Mouse (Mus musculus) gastrocnemius, adult 2 months (tissue): ENCODE results near the gene Tatdn2. TPM values are rescaled to one million over a fixed set of nuclear protein-coding genes. Genes with fewer than 3 reads are reported as not detected.
"Not testable (repeated sequence)": the region's sequence is repeated elsewhere in the genome, so short reads cannot be mapped to it uniquely, and the experiment has no call there.

Source experiments
- DNase-seq: peaks from one replicate; pipeline ENCODE4 v3.0.0; 2022
- H3K27ac ChIP-seq: fragments of 200-600 bp; 2 replicates; pipeline ENCODE4 v1.8.1; 2022; ENCODE audit warnings: mild to moderate bottlenecking
- H3K4me3 ChIP-seq: fragments of 200-600 bp; 2 replicates; pipeline ENCODE4 v1.8.1; 2022; ENCODE audit warnings: mild to moderate bottlenecking, moderate library complexity
- CTCF ChIP-seq: fragments of 200-600 bp; IDR thresholded peaks from 2 replicates; pipeline ENCODE4 v1.8.1; 2022; ENCODE audit warnings: antibody characterized with exemption, mild to moderate bottlenecking, moderate library complexity
- intact Hi-C: fragments of 180-260 bp; cut with DNase I; formaldehyde crosslinking; loops from one replicate; pipeline ENCODE4 v1.15.1; 2025
- total RNA-seq, 2 experiments: library from RNA; stranded (reverse); gene quantifications; 2 replicates each; pipeline ENCODE4 v1.2.3; 2021

The Tatdn2 gene
- total RNA-seq, 2 experiments from 2014 or later = 36.4 to 41.1 TPM

GRCm38 (mm10) chr6:113695203-113695602 is 1.6 kb upstream of the Tatdn2 start:
- Histone ChIP-seq H3K27ac (no peak overlapping the region), H3K4me3 (no peak overlapping the region)
- intact Hi-C loops = loop anchor here (5.0 to 10.0 kb wide), 2 partner anchors 58 to 160 kb away; partner anchors contain the start of genes Emc3, Fancd2 and Irak2
- TF ChIP-seq CTCF = no peak
- DNase-seq = no peak

GRCm38 (mm10) chr6:113695766-113696355 is 989 bp upstream of the Tatdn2 start:
- TF ChIP-seq CTCF = no peak
- Histone ChIP-seq H3K27ac (peak overlapping the region; percentile 95), H3K4me3 (peak overlapping the region; percentile 96)
- intact Hi-C loops = loop anchor here (5.0 to 10.0 kb wide), 2 partner anchors 59 to 161 kb away; partner anchors contain the start of genes Emc3, Fancd2 and Irak2
- no peak for DNase-seq

DNA sequence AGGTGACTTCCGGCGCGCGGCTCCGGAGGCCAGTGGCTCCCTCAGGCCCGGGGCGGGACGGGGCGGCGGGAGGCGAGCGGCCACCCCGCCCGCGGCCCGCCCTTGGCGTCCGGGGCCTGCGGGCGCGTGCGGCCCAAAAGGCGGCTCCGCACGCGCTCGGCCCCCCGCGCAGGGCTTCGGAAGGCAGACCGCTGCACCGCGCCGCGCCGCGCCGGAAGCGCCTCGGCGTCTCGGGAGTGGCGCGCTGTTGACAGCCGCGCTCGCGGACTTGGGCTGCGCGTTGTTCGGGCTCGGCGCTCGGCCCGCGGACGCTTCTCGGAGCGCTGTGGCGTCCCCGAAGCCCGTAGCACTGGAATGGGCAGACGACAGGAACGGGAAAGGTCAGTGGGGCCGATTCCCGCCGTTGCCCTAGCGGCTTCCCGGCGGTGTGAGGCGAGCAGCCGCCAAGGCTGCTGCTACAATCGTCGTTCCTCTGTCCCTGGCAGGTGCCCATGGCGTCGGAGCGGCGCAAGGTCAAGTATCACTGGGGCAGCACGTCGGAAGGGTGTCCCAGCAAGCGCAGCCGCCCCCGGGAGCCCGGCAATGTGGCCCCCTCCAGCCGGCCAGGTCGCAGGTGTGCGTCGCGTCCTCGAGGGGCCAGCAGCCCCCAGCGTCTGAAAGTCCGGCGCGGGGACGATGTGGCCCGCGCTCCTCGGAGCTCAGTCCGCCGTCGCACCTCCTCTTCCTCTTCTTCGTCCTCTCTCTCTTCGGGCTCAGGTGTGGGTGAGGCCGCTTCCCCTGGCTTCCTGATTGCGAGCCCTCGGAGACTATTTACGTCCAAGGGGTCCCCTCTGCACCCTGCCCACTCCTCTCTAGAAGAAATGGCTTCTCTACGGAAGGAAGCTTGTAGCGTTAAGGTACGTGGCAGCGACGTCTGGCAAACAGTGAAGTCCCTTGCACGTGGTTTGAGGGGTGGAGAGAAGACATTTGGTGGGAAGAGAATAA is 664 bp downstream of the Tatdn2 start:
- TF ChIP-seq CTCF = no peak
- intact Hi-C loops = loop anchor here (5.0 to 10.0 kb wide), 2 partner anchors 60 to 163 kb away; partner anchors contain the start of genes Emc3, Fancd2 and Irak2
- peak overlapping the region; percentile 95 for H3K27ac ChIP-seq
- no peak for DNase-seq
- peak overlapping the region; percentile 96 for H3K4me3 ChIP-seq

DNA sequence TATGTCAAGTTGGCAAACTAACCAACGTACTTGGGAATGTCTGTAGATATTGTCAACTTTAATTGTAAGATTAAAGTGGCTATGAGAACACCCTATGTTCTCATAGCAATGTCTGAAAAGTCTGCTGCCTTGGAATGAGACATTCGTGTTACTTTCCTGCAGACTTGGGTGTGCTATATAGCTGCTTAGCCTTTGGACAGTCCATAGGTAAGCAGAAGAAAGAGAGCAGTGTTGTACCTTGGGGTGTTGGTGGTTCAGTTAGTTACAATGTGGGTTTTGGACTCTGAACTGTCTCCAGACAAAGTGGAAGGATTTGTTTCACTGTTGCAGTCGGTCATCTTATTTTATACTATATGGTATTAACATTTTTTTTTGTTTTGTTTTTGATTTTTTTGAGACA is 15.9 kb downstream of the Tatdn2 start:
- intact Hi-C loops = no loop called here
- DNase-seq = no peak
- Histone ChIP-seq H3K27ac (no peak overlapping the region), H3K4me3 (no peak overlapping the region)
- no peak for TF ChIP-seq CTCF

DNA sequence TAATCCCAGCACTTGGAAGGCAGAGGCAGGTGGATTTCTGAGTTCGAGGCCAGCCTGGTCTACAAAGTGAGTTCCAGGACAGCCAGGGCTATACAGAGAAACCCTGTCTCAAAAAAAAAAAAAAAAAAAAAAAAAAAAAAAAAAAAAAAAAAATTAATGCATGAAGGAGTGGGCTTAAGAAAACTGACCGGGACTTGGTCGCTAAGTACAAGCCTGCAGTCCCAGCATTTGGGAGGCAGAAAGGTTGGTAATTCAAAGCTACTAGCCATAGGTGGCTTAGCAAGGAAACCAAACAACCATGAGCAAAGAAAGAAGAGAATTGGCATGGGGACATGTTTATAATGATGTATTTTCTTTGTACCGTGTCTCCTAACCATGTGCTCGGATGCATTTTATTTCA is 16.5 kb downstream of the Tatdn2 start:
- intact Hi-C loops, H3K4me3 ChIP-seq, DNase-seq, H3K27ac ChIP-seq: not testable (repeated sequence)

DNA sequence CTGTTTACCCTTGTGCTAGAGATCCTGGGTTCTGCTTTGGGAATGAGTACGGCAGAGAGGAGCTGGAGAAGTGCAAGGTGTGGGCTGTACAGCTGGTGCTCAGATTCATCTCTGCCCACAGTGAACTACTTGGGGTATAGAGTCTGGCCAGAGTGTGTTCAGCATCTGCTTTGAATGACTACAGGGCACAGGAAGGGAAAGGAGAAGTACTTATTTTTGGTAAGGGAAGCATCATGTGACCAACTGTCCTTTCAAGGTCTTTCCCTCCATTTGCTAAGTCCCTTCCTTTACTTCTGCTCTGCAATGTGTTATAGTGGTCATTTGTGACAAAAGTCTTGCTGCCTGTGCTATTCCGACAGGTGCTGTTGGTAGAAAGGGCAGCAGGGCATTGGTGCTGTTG is 17.4 kb downstream of the Tatdn2 start:
- intact Hi-C loops = no loop called here
- Histone ChIP-seq H3K27ac (no peak overlapping the region), H3K4me3 (no peak overlapping the region)
- no peak for TF ChIP-seq CTCF
- DNase-seq = no peak

GRCm38 (mm10) chr6:113714797-113715196 is 17.9 kb downstream of the Tatdn2 start:
- no peak for TF ChIP-seq CTCF
- Histone ChIP-seq H3K27ac (no peak overlapping the region), H3K4me3 (no peak overlapping the region)
- intact Hi-C loops = no loop called here
- DNase-seq = no peak

GRCm38 (mm10) chr6:113717541-113717940 is 20.7 kb downstream of the Tatdn2 start:
- no peak overlapping the region for H3K4me3 ChIP-seq
- no peak for TF ChIP-seq CTCF
- intact Hi-C loops = no loop called here
- no peak for DNase-seq
- no peak overlapping the region for H3K27ac ChIP-seq

DNA sequence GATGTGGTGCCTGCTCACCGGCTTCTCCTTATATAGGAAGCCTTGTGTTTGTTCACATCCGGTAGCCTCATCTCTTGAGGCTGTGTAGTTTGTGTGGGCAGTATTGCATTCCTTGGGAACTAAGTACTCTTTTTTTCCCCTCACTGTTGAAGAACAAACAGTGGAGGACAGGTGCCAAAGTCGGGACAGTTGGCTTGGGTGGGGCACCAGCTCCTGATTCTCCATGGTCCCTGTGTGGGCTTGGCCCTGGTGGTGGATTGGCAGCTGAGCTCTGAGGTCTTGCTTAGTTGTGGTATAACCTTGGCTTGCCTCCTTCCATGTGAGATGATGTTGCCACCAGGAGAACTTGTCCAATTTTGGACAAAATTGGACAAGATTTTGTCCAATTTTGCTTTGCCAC is 23.0 kb downstream of the Tatdn2 start, which contains the start of gene Ghrl:
Gene Ghrl (minus strand): TSS at position 3 of the 400 bp plus-strand sequence.
- intact Hi-C loops = no loop called here

GRCm38 (mm10) chr6:113721061-113721460 is 24.2 kb downstream of the Tatdn2 start:
- no peak overlapping the region for H3K27ac ChIP-seq
- no peak for TF ChIP-seq CTCF
- intact Hi-C loops = no loop called here
- DNase-seq = no peak
- H3K4me3 ChIP-seq = no peak overlapping the region

More for the DNA sequence above, 23.0 kb downstream of the Tatdn2 start, which contains the start of gene Ghrl:
- no peak for TF ChIP-seq CTCF
- Histone ChIP-seq H3K27ac (no peak within 1 kb of the TSS), H3K4me3 (no peak within 1 kb of the TSS)
- DNase-seq = no peak

DNA sequence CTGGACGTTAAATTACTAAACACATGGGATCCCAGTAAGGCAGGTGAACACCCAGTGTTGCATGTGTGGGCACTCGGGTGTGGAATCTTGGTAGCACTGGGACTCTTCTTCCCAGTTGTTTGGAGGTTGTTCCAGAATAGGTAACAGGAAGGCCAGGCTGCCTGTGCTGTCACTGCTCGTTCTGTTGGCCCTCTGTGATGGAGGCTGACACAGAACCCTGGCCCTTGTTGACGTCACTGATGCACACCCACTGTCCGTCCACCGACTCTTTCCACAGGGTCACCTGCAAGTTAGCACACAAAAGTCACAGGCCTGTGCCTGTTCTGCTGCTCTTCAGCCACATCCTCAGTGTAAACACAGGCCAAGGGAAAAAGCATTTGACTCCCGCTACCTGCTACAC is 31.3 kb downstream of the Tatdn2 start:
- H3K27ac ChIP-seq = no peak overlapping the region
- H3K4me3 ChIP-seq = no peak overlapping the region
- intact Hi-C loops = no loop called here
- no peak for DNase-seq
- TF ChIP-seq CTCF = no peak

GRCm38 (mm10) chr6:113731296-113731695 is 34.4 kb downstream of the Tatdn2 start:
- no peak for DNase-seq
- no peak overlapping the region for H3K27ac ChIP-seq
- no peak overlapping the region for H3K4me3 ChIP-seq
- intact Hi-C loops = no loop called here
- TF ChIP-seq CTCF = no peak
